Mouse (Mus musculus): Measurements from ENCODE around the gene Rnd2.
"Not testable (repeated sequence)": the region's sequence is repeated elsewhere in the genome, so short reads cannot be mapped to it uniquely, and the experiment has no call there.

Gene Rnd2

DNA sequence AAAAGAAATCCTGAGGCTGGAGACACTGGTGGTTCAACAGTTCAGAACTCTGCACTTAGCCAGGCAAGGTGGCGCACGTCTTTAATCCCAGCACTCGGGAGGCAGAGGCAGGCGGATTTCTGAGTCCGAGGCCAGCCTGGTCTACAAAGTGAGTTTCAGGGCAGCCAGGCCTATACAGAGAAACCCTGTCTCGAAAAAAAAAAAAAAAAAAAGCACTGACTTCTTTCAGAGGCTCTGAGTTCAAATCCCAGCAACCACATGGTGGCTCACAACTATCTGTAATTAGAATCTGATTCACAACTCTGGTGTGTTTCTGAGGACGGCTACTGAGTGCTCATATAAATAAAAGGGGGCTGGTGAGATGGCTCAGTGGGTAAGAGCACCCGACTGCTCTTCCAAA lies 17.9 kb upstream of the Rnd2 start:
- DNase-seq (ENCODE audit: low read depth) = not testable (repeated sequence)

GRCm38 (mm10) chr11:101447786-101448185 lies 17.0 kb upstream of the Rnd2 start:
- no peak for DNase-seq (ENCODE audit: low read depth)

GRCm38 (mm10) chr11:101448274-101448746 lies 16.5 kb upstream of the Rnd2 start, which contains the start of gene Ifi35:
TSS of gene Ifi35 (plus strand) at chr11:101448407.
- DNase-seq (ENCODE audit: low read depth) = peak; percentile 94

- DNase-seq (ENCODE audit: low read depth) = no peak
Observed at GRCm38 (mm10) chr11:101448899-101449298, 15.9 kb upstream of the Rnd2 start.

GRCm38 (mm10) chr11:101449596-101449995 lies 15.2 kb upstream of the Rnd2 start:
- DNase-seq (ENCODE audit: low read depth) = not testable (repeated sequence)

- DNase-seq (ENCODE audit: low read depth) = no peak
Observed at GRCm38 (mm10) chr11:101450394-101450793, 14.4 kb upstream of the Rnd2 start.

GRCm38 (mm10) chr11:101451536-101451935 lies 13.3 kb upstream of the Rnd2 start:
- no peak for DNase-seq (ENCODE audit: low read depth)

DNA sequence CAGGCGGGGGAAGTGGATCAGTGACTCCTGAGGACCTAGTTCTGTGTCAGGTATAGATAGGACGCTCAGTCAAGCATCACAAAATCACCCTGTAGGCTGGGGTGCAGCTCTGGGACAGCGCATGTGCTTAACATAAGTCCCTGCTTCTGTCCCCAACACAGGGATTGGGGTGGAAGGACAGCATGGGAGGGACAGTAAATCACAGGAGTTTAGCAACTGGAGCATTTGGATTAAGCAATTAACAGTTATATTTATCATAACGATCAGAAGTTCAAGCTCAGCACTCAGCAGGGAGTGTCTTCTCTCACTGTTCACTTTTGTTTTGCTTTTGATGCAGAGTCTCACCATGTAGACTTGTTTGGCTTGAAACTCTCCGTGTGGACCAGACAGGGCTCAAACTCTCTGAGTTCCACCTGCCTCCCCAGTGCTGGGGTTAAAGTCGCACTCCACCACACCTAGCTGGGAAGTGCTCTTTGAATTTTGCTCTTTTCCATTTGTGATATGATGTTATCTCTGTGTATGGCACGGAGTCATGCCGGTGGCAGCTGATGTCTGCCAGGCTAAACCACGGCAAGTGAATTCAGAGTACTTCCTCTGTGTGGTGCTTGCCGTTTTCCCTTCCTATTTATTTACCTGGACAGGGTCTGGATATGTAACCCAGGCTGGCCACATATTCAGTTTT lies 12.6 kb upstream of the Rnd2 start:
- DNase-seq (ENCODE audit: low read depth) = no peak

- no peak for DNase-seq (ENCODE audit: low read depth)
Observed at GRCm38 (mm10) chr11:101454702-101455101, 10.1 kb upstream of the Rnd2 start.

- DNase-seq (ENCODE audit: low read depth) = no peak
Observed at GRCm38 (mm10) chr11:101455627-101456026, 9.2 kb upstream of the Rnd2 start.

DNA sequence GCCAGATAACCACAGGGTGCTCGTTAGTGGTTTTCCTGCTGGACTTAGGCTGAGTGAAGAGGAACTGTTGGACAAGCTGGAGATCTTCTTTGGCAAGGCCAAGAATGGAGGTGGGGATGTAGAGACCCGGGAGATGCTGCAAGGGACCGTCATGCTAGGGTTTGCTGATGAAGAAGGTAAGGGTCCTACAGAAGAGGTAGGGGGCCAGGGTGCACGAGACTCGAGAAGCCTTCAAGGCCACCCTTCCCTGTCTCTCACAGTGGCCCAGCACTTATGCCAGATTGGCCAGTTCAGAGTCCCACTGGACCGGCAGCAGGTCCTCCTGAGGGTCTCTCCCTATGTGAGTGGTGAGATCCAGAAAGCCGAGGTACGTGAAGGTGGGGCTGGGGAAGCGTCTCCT lies 7.2 kb upstream of the Rnd2 start:
- no peak for DNase-seq (ENCODE audit: low read depth)

DNA sequence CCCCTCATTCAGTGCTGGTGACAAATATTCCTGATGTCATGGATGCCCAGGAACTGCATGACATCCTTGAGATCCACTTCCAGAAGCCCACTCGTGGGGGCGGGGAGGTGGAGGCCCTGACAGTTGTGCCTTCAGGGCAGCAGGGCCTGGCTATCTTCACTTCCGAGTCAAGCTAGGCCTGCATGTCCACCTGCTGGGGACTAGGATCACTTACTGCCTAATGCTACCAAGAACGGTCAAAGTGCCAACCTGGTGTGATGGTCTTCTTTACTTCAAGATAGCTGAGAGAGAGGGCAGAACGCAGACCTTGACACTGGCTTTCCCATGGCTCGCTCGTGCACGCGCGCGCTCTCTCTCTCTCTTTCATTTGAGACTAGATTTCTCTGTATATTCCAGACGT lies 6.6 kb upstream of the Rnd2 start:
- DNase-seq (ENCODE audit: low read depth) = no peak

DNA sequence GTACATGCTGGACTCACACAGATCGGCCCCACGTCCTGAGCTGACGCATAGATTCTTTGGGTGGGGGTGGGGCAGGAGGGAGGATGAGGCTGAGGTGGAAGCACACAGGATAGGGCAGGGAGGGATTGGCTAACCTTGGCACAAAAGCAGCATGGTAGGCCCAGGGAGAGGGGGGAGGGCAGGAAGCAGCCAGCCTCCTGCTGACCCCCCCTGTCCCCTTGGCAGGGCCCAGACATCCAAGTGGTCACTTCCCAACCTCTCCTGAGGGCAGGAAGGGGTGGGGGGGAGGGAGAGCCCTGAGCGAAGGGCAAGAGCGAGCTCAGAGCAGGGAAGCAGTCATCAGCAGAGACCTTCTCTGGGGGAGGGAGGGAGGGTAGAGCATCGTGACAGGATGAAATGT lies 5.1 kb upstream of the Rnd2 start:
- DNase-seq (ENCODE audit: low read depth) = no peak

DNA sequence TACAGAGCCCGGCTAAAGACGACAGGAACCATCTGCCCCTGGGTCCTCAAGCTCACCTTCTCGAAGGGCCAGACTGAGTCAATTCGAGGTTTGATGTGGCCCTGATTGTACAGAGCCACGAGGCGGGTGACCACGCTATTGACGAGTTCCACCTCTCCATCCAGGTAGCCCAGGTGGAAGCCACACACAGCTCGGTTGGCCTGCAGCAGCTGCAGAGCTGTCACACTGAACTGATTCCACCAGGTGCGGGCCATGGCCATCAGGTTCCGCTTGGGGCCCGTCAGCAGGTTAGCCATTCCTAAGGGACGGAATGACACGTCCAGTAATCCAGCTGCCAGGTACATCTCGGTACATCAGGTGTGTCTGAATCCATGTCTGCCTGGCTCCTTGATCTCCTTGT lies 4.5 kb upstream of the Rnd2 start:
- no peak for DNase-seq (ENCODE audit: low read depth)

DNA sequence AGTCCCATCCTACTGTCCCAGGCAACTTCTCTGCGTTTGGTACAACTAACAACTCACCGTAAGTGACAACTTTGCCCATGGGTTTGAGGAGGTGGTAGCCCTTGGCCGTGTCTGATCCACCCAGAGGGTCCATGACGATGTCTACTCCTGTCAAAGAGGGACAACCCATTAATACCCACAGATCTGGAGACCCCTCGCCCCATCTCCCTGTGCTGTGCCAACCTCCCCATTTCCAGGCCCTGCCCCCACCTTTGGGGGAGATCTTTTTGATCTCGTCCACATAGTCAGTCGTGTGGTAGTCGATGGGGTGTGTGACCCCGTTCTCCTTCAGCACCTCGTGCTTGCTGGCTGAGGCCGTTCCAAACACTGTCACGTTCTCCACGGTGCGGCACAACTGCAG lies 2.7 kb upstream of the Rnd2 start:
- DNase-seq (ENCODE audit: low read depth) = no peak

DNA sequence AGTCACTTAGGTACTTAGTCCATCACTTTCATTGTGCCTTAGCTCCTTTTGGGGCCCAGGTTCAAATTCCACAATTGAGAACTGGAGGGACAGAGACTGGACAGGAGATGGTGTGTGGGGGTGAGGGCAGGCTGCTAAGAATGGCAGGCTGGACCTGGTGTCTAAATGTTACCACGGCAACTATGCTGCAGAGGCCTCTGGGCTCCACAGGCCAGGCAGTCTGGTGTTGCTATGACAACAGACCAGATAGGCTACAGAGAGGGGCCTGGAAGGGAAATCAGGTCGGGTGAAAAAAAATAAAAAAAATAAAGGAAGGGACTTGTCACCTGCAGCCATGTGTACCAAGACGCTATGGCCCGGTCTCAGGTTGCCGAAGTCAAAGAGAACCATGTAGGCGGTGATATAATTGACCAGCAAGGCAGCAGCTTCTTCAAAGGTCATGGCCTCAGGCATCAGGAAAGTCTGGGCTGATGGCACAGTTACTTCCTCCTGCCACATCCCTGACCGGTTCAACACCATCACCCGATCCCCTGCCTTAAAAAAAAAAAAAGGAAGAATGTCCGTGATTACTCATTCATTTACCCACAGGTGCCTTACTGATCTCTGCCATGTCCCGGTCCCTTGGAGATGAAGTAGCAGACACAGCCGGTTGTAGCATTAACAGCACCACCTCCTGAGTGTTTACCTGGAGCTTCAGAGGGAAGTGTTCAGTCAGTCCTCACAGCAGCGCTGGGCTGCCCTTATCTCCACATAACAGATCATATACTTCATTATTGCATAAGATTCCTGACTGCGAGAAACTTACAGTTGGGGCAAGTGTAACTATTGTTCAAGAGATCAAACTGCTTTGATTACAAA lies 2.0 kb upstream of the Rnd2 start:
- DNase-seq (ENCODE audit: low read depth) = no peak

- no peak for DNase-seq (ENCODE audit: low read depth)
Observed at GRCm38 (mm10) chr11:101465101-101465868, 486 bp downstream of the Rnd2 start.

- no peak for DNase-seq (ENCODE audit: low read depth)
Observed at GRCm38 (mm10) chr11:101465869-101466551, 1.2 kb downstream of the Rnd2 start, which contains the start of gene Vat1. TSS of gene Vat1 (minus strand) at chr11:101466230.

DNA sequence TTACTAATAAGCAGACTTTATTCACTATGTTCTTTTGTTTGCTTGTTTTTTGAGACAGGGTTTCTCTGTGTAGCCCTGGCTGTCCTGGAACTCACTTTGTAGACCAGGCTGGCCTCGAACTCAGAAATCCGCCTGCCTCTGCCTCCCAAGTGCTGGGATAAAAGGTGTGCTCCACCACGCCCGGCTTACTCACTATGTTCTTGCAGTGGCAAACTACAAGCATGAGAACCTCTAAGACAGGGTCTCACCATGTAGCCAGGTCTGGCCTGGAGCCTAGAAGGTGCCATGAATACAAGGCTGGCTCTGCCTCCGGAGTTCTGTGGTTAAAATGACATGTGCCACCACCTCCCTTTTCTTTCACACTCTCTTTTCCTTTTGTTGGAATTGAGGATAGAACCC lies 1.8 kb downstream of the Rnd2 start:
- DNase-seq (ENCODE audit: low read depth) = not testable (repeated sequence)

DNA sequence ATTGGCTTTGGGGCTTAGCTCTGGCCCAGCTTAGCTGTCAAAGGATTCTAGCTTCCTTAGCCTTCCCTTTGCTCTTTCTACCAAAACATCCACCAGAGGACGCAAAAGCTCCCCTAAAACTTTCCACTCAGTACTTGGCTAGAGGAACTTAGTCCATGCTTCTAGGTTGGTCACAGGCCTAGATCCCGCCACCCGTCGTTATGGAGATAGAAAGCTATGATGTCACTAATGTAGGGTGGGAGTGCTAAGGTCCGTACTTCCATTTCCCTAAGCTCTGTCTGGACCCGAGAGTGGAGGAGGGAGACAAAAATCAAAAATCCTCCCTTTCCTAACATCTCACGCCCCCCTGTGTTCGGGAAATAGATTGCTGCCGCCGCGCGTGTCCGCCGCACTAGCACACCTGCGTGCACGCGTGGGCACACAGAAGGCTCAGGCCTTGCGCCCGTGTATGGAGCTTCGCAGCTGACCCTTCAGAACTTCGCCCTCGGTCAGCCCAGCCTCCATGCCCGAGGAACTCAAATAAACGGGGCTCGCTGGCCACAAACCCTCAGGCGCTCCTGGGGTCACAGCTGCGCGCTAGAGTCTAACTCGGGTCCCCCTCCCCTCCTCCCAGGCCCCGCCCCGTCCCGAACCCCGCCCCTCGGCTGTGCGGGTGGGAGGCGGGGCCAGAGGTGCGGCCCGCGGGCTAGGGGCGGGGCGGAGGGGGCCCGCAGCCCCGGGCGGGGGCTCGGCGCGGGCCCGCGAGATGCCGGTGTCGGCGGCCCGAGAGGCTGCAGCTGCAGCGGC lies 2.9 kb downstream of the Rnd2 start:
- no peak for DNase-seq (ENCODE audit: low read depth)

DNA sequence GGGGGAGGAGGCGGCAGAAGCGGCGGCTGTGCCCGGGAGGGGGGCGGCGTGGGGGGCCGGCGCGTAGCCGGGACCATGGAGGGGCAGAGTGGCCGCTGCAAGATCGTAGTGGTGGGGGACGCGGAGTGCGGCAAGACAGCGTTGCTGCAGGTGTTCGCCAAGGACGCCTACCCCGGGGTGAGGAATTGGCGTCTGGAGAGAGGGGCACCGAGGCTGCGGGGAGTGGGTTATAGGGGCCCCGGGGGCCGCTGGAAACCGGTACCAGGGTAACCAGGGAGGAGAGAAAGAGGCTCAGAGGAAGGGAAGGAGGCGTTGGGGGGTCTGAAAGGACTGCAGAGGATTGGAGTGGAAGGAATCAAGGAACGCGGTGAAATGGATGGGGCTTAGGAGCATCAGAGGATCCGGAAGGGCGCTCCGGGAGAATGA lies 3.5 kb downstream of the Rnd2 start:
- DNase-seq (ENCODE audit: low read depth) = no peak

All from c-Kit-positive CD71-positive TER-119-negative erythroid progenitor cells, embryonic 14.5 days (primary cell).